Mouse (Mus musculus) gastrocnemius, postnatal 14 days (tissue): ENCODE data around the gene Camk1d. TPM values are rescaled to one million over a fixed set of nuclear protein-coding genes. Genes with fewer than 3 reads are reported as not detected.
A peak's percentile ranks its signal among the peaks of the same experiment; 100 is the strongest.

Experiments used
- DNase-seq: peaks from one replicate; pipeline ENCODE4 v3.0.0; 2021; ENCODE audit warnings: mixed read lengths
- intact Hi-C: fragments of 180-260 bp; cut with DNase I; formaldehyde crosslinking; loops from one replicate; pipeline ENCODE4 v1.15.1; 2025; ENCODE audit warnings: low total_unique reads
- long read RNA-seq, 2 experiments: library from polyadenylated mRNA; stranded (forward); transcript quantifications; one replicate each; pipeline ENCODE4 v2.0.0; 2021
- total RNA-seq, 2 experiments: library from RNA; stranded (reverse); gene quantifications; 2 replicates each; pipeline ENCODE4 v1.2.3; 2021

Camk1d gene
- 1 to 10 TPM; 1.7 to 2.3 TPM for total RNA-seq
- long read RNA-seq, experiment 1: 0 reads
- long read RNA-seq, experiment 2, partial matches to known transcripts: 0 of 2 reads
- long read RNA-seq, experiment 2, other reads (novel, unspliced or antisense): 2 of 2 reads

DNA sequence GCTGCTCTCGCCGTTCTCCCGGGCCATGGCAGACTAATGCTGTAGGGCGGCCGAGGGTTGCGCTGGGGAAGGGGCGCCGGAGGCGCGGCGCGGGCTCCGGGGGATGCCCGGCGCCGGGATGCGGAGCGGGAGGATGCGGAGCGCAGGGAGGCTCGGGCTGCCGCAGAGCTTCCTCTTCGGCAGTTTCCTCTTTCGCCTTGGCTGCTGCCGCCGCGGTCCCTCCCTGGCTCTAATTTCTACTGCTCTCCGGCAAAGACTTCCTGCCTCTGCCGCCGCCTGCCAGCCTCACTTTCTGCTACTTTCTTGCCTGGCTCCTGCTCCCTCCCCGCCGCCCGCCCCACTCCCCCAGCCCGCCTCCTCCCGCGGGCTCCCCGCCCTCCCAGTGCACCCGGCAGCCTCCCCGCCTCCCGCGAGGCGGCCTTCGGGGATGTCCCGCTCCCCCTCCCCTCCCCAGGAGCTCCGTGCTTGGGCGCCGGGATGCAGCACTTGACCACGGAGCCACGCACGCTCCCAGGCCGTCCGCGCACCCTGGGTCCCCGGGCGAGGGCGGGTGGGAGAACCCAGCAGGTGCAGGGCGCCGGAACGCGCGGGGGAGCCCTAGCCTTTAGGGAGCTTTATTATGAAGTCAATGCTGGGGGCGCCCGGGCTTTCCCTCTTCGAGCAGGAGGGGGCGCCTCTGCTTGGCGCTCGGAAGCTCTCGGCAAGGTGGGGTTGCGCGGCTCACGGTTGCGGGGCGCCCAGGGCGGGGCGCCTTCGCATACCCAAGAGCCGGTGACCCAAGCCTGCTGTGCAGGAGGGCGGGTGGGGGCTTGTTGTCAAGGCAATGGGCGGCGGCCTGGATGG is at the start of gene Camk1d:
TSS of gene Camk1d (minus strand) at position 305 of the 843 bp plus-strand sequence.
- intact Hi-C loops: no loop called here
- DNase-seq: peak; percentile 64

DNA sequence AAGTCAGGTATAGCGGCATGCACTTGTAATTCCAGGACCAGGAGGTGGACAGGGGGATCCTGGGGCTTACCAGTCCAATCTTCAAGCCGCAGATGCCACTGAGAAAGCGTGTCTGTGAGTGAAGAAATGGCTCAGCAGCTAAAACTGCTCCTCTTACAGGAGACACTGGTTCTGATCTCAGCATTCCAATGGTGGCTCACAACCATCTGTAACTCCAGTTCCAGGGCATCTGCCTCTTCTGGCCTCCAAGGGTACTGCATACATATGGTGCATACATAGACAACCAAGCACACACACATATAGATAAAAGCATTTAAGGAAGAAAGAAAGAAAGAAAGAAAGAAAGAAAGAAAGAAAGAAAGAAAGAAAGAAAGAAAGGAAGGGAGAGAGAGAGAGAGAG is 47.7 kb upstream of the Camk1d start:
- intact Hi-C loops: no loop called here
- no peak for DNase-seq

DNA sequence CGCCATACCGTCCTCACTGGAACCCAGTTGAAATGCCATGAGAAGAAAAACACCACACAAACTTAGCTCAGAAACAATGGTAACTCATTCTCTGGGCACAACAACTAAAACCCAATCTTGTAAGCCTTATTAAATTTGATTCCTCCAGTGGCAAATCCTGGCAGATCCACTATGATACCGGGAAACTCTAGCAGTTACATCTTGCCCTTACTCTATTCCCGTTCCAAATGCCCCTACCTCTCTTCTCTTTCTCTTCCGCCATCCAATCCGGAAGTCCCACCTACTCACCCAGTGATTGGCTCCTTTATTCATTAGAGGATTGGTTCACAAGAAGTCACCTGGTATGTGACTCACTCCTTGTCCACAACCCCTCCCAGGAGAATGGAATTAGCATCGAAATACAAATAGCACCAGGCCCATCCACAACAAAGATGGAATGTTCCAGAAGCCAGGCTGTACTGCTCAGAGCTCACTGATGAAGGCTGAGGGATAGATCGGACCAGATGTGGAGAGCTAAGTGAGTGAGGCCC is 46.2 kb upstream of the Camk1d start:
- no peak for DNase-seq
- intact Hi-C loops: no loop called here

DNA sequence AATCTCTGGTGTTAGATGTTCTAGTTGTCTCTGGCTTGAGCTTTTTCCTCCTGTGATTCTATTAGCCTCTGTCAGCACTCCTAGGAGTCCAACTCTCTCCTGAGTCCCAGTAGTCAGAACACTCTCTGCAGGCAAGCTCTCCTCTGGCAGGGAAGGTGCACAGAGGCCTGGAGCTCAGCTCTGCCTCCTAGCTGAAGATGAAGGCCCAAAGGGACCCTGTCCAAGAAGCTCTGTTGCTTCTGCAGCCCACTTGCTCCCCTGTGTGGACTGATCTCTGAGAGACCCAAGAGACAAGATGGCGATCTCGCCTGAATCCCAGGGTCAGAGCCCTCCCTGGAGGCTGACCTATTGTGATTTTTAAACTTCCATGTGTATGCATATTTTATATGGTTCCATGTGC is 44.3 kb upstream of the Camk1d start:
- intact Hi-C loops: no loop called here
- DNase-seq: no peak

DNA sequence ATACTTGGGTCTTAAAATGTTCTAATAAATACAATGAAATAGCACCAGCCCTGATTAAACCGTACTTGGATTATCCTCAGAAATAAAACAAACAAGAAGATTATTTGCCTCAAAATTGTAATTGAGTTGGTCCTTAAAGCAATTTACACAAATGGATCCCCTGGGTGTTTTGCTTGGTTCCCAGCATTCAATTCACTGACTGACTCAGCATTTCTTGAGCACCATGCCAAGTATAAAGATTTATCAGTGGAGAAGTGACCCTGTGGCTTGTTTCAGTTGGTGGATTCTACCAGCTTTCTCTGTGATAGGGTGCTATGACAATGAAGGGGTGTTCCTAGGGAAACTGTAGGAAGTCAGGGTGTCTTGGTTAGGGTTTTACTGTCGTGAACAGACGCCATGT is 36.6 kb upstream of the Camk1d start:
- DNase-seq: no peak
- intact Hi-C loops: no loop called here

DNA sequence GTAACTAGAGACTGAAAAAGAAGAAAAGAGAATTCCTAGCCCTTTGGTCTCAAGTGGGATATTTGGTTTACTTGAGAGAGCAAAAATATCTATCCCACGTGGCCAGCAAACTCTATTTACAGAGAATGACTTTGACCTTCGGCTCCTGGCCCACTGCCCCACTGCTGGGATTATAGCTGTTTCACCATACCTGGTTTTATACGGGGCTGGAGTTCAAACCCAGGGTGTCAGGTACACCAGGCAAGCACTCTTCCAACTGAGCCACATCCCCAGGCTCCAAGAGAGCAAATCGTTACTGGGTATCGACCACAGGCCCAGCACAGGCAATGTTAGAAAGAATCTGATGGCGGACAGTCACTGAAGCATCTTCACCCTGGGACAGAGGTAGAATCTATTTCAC is 34.9 kb upstream of the Camk1d start:
- no peak for DNase-seq
- intact Hi-C loops: no loop called here

DNA sequence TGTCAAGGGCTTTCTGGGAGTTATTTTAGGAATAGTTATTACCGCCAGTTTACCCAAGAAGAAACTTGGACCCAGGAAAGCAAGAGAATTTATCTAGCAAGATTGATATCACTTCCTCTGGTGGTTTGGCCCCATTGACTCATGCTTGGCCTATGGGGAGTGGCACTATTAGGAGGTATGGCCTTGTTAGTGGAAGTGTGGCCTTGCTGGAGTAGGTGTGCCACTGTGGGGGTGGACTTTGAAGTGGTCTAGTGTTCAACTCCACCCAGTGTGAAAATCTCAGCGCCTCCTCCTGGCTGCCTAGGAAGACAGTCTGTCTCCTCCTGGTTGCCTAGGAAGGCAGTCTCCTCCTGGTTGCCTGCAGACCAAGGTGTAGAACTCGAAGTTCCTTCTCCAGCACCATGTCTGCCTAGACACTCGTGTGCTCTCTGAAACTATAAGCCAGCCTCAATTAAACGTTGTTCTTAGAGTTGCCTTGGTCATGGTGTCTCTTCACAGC is 33.3 kb upstream of the Camk1d start:
- no peak for DNase-seq
- intact Hi-C loops: no loop called here

DNA sequence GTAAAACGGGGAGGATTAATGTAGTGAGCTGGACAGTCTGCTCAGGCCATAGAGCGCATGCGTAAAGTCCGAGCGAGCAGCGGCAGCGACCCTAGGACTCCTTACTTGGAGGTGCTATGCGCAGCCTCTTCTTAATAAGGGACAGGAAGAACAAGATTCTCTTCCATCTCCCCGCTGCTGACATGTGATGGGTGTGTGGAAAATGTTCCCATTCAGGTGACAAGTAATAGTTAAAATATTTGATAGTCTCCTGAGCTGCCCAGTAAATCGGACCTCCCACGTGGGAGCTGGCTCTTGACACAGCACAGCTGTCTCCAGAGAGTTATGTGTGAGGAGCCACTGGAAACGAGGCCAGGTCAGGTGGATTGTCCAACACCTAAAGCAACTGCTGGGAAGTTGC is 32.2 kb upstream of the Camk1d start:
- no peak for DNase-seq
- intact Hi-C loops: no loop called here

DNA sequence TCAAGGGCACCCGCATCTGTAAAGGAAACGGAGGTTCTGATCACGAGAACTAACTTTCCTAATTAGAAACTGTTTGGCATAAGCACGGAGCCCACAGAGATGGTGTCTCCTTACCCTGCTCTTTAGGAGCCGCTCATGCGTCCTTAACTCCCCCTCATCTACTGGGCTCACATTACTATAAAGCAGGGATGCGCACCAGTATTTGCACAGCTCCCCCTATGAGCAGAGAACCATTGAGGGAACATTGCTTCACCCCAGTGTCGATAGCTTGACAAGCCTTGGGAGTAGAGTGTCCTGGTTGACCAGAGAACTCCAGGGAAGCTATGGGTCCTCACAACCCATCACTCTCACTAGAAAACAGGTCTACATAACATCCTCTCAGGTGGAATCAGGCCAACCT is 29.6 kb upstream of the Camk1d start:
- DNase-seq: no peak
- intact Hi-C loops: no loop called here

DNA sequence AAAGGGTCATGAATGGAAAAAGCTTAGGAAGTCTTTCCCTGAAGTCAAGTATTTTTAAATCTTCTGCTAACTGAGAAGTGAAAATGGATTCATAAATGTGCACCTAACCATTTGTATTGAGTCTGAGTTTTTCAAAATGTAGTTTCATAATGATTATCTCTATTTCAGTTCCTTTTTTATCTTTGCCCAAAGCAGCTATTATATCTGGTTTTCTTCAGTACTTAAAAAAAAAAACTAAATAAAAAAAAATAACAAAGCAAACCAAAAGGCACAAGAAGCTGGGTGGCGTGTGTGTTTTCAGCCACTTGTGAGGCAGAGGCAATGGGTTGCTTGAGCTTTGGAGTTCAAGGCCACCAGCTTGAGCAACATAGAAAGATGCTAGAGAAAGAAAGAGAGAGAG is 26.6 kb upstream of the Camk1d start:
- intact Hi-C loops: no loop called here
- DNase-seq: no peak

DNA sequence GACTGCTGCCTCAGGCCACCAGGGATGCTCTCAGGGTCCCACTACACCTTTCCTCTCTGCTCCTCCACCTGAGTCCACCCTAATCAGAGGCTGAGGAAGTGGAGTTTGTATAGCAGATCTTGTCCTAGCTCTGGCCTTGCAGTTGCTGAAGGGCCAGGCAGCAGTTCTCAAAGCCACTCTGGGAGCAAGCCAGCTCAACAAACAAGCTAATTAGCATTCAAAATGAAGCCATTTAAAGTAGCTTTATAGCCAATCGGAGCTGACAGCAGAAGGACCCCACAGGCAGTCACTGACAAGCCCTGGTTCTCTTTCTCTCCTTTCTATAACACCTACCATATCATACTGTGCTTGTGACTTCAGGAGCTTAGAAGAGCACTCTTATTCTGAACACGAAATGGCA is 21.6 kb upstream of the Camk1d start:
- intact Hi-C loops: no loop called here

DNA sequence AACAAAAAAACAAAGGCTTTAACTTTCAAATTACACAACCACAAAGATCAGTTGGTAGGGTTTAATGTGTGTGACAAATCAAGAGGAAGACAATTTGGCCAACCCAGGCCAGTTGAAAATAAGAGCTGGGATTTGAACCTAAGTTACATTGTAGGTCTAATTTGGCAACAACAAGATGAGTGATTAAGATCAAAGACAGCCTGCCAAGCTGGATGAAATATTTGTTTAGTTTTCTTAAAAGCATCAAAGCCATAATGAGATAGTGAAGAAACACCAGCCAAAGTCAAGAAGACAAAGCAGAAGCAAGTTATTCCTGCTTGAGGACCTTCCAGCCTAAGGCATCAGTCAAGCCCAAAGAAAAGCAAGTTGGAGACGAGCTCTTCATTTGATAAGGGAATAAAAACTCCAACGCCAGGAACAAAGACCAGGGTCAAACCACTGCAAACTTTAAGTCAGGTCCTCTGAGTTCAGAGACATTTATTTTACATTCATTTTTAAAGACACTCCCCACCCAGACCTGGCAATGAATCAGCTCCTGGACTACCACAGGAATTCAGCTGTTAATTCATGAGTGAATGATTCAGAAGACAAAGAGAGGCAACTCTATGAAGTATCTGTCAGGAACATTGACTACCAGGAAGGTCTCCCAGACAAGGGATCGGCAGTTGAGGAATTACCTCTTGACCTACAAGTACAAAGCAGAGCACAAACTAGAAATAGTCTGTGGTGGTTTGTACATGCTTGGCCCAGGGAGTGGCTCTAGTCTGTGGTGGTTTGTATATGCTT is 19.2 kb upstream of the Camk1d start:
- intact Hi-C loops: no loop called here

More for the DNA sequence above, 21.6 kb upstream of the Camk1d start:
- no peak for DNase-seq

DNA sequence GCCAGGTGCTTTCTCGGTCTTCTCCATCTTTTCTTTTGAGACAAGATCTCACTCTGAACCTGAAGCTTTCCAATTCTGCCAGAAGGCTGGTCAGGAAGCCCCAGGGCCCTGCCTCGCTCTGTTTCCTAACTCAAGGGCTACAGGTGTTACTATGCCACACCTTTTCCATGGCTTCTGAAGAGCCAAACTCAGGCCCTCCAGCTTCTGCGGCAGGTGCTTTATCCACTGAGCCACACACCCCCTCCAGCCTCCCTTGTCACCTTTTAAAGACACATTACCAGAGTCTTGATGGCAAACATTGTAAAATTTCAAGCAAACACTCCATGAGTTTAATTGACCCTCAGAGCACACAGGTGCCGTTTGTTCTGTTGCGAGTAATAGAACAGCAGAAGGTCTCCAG is 17.7 kb upstream of the Camk1d start:
- intact Hi-C loops: no loop called here
- no peak for DNase-seq

More for the DNA sequence above, 19.2 kb upstream of the Camk1d start:
- no peak for DNase-seq

DNA sequence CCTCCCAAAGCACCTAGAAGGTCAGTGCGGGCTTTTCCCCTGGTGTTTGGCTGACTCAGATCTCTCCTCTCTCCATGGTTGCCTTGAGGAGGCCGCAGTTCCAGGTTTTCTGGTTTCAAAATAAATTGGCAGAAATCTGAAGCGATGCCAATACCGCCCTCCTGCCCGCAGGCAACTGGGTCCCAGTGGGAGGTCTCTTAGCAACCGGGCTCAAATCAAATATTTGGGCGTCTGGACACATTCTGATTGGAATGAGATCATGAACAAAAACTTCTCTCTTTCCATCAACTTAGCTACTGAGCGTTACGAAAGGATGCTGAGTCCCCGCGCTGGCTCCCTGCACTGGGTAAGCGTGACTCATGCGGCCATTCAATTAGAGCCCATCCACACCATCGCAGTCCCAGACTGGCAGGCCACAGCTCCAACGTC is 16.1 kb upstream of the Camk1d start:
- intact Hi-C loops: no loop called here
- DNase-seq: no peak

DNA sequence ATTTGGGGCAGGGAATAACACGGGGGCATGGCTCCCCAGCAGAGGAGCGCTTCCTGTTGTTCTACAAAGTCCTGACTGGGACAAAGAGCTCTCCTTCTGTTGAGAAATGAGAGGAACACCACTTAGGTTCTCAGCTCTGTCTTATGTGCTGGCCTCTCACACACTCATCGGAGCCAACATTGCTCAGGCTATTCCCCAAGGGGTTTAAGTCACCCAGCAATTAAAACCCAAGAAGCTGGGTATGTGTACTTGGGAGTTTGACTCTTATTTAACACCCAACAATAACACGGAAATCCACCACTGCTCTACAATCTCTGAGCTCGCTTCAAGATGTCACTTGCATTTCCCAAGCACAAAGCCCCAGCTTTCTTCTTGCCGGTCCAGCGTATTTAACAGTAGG is 15.6 kb upstream of the Camk1d start:
- intact Hi-C loops: no loop called here
- no peak for DNase-seq

DNA sequence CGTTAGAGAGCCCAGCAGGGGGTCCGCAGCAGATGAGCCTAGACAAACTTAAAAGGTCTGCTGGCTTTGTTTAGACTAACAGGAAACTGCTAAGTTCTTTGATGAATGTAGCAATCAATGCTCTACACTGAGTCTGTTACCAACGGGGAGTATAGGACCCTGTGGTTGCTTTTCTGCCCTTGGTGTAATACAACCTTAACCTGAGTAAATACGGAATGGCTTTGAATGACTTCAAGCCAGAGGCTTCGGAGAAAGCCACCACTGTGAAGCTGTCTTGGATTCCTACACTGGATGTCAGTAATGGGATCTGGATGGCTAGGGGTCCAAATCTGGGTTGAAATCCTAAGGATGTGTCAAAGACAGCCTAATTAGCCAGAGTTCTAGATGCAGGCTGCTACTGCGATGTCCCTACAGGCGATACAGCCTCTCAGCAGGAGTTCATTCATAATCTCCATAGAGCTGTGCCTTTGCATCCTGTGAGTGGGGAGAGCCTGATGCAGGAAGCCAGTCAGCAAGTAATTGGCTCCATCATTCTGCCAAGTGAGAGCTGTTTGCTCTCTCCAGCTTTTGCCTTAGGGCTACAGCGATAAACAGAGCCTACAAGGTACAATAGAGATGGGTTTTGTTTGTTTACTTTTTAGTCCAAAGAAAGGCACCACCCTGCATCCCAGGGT is 10.8 kb upstream of the Camk1d start:
- no peak for DNase-seq
- intact Hi-C loops: no loop called here

DNA sequence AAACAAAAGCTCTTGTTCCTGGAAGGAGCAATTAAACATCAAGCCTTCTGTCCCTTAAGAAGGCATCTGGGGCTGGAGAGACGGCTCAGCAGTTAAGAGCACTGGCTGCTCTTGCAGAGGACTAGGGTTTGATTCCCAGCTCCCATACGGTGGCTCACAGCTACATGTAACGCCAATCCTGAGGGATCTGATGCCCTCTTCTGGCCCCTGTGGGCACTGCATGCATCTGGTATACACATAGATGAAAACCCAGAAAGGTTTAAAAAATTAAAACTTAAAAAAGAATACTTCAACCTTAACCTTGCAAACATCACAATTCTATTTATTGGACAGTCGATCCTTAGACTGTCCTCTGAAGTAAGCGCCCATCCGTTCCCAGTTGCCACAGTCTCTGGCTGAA is 3.4 kb upstream of the Camk1d start:
- intact Hi-C loops: no loop called here
- no peak for DNase-seq

DNA sequence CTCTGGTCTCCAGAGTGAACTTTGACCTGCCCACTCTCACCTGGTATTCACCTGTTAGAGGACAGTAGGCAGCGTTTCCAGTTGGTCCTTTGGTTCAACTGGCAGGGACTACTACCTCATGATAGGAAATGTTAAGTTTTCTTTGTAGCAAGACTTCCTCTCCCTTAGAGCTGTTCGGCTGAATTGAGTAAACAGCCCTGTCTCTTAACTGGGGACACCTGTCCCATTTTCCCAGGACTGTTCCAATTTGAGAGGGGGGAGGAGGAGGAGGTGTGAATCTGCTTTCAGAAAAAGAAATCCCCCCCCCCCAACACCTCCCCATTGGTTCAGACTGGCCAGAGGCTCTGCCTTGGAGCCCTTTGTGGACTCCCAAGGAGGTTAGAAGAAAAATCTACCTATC is 1.2 kb upstream of the Camk1d start:
- intact Hi-C loops: no loop called here
- DNase-seq: no peak

DNA sequence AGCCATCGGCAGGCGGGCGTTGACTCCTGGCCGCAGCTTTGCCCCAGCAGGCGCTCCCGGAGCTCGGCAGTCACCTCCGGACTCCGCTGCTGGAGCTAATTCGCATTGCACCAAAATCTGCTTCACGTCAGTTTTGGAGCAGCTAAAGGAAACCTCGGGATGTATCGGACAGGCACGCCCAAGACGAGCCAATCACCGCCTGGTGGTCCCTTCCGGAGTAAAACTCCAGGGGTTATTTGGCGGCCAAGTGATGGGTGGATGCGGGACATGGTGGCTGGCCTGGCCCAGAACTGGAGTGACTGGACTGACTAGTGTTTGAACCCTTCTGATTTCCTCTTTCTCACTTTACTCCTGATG is 717 bp upstream of the Camk1d start:
- intact Hi-C loops: no loop called here
- peak; percentile 59 for DNase-seq
